Mouse (Mus musculus) bone marrow macrophage, adult 2 months (primary cell): ENCODE measurements around the gene Ccdc93. TPM values are rescaled to one million over a fixed set of nuclear protein-coding genes. Genes with fewer than 3 reads are reported as not detected.

Experiments used
- H3K27ac ChIP-seq: 2 replicates; pipeline ENCODE4 v1.5.1; 2012; ENCODE audit warnings: low read depth, low read length; ENCODE audit not compliant: insufficient read depth
- H3K4me1 ChIP-seq: 2 replicates; pipeline ENCODE4 v1.6.1; 2012; ENCODE audit warnings: low read length; ENCODE audit not compliant: control insufficient read depth, insufficient read depth
- H3K4me3 ChIP-seq: 2 replicates; pipeline ENCODE4 v1.5.1; 2012; ENCODE audit warnings: mild to moderate bottlenecking, low read length, moderate library complexity; ENCODE audit not compliant: insufficient read depth
- CTCF ChIP-seq: IDR thresholded peaks from 2 replicates; pipeline ENCODE4 v1.5.1; 2012; ENCODE audit warnings: low read depth, mild to moderate bottlenecking, low read length, moderate library complexity
- POLR2A ChIP-seq: IDR thresholded peaks from 2 replicates; pipeline ENCODE4 v1.6.1; 2012; ENCODE audit warnings: mild to moderate bottlenecking, low read depth, low read length, borderline replicate concordance
- polyA plus RNA-seq: library from polyadenylated mRNA; stranded (reverse); fragments of >200 nt; gene quantifications from 2 replicates; pipeline ENCODE4 v1.2.4, GENCODE M21; 2012; ENCODE audit not compliant: missing spikeins, insufficient read depth, insufficient read length

Ccdc93 gene
- polyA plus RNA-seq, 1 experiment = 30.1 TPM

GRCm38 (mm10) chr1:121510420-121511140 is 79.7 kb downstream of the Ccdc93 start:
- H3K4me3 ChIP-seq = no peak overlapping the region
- peaks cover 24% of the 10 kb centered on the region for H3K4me1 ChIP-seq
- TF ChIP-seq CTCF (no peak), POLR2A (no peak)
- H3K27ac ChIP-seq = no peak overlapping the region

GRCm38 (mm10) chr1:121511186-121511585 is 80.3 kb downstream of the Ccdc93 start:
- no peak for TF ChIP-seq CTCF
- TF ChIP-seq POLR2A = no peak
- Histone ChIP-seq H3K4me1 (peaks cover 24% of the 10 kb centered on the region), H3K4me3 (no peak overlapping the region), H3K27ac (no peak overlapping the region)

DNA sequence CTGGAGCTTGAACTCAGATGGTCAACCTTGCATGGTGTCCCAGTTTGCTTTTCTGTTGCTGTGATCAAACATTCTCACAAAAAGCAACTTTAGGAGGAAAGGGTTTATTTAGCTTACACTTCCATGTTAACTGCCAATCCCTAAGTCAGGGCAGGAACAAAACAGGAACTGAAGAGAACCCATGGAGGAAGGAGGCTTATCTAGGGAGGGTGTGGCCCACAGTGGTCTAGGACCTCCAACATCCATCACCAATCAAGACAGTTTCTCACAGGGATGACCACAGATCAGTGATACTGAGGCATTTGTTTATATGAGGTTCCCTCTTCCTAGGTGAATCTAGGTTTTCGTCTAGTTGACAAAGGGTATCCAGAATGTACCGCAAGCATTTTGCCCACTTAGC is 81.1 kb downstream of the Ccdc93 start:
- Histone ChIP-seq H3K4me1 (peaks cover 24% of the 10 kb centered on the region), H3K27ac (no peak overlapping the region), H3K4me3 (no peak overlapping the region)
- TF ChIP-seq CTCF (no peak), POLR2A (no peak)

- Histone ChIP-seq H3K4me1 (peaks cover 2% of the 10 kb centered on the region; the same call in 1 of the 2 replicates), H3K4me3 (no peak overlapping the region), H3K27ac (no peak overlapping the region)
- TF ChIP-seq CTCF (no peak), POLR2A (no peak)
These were observed 87.8 kb downstream of the Ccdc93 start for GRCm38 (mm10) chr1:121518609-121519008.

GRCm38 (mm10) chr1:121527061-121527460 is 96.2 kb downstream of the Ccdc93 start:
- Histone ChIP-seq H3K27ac (no peak overlapping the region), H3K4me1 (no peaks in the 10 kb centered on the region), H3K4me3 (no peak overlapping the region)
- TF ChIP-seq CTCF (no peak), POLR2A (no peak)

DNA sequence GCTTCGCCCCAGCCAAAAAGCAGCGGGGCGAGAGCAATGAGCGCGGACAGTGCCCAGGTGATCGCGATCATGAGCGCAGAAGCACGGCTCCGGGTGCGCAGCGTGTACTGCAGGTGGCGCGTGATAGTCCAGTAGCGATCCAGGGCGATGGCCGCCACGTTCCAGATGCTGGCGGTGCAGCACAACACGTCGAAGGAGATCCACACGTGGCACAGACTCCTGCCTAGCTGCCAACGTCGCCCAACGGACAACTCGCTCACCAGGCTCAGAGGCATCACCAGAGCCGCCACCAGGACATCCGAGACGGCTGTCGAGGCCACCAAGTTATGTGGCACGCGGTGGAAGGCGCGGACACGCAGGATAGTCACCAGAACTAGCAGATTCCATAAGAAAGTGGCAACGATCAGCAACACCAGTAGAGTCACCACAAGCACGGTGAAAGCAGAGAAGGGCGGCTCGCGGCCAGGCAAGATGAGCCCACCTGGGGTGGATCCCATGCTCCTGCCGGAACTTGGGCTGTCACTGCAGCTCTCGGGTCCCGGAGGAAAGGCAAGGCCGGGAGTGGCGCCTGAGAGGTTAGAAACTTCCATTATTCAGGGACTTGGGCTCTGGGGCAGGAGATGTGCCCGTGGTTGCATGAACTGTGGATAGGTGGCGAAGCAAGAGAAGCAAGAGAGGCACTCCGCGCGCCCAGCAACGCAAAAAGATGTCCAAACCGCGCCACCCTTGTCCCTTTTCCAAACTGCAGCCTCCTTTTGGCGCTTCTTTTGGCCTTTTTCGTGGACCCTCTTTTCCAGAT is 97.0 kb downstream of the Ccdc93 start:
- TF ChIP-seq CTCF = no peak
- no peak for TF ChIP-seq POLR2A
- H3K4me1 ChIP-seq = no peaks in the 10 kb centered on the region
- H3K4me3 ChIP-seq = no peak overlapping the region

DNA sequence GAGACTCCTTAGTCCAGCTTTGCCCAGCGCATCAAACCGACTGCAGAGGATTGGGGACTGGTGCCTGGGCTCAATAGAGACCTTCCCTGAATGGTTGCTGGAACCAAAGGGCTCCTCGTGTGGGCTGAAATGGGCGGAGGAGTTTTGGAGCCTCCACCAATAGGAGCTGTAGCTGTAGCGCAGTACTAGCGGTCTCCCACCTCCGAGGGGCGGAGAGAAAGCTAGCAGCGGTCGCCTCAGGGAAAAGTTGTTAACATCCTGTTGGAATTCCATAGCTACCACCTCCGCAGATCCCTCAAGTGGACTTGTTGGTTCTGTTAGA is 97.5 kb downstream of the Ccdc93 start, which contains the start of gene Htr5b:
TSS of gene Htr5b (minus strand) at position 67 of the 322 bp plus-strand sequence.
- TF ChIP-seq POLR2A = no peak
- H3K27ac ChIP-seq = no peak within 1 kb of the TSS
- no peaks in the 10 kb centered on the region for H3K4me1 ChIP-seq
- no peak within 1 kb of the TSS for H3K4me3 ChIP-seq

More for the DNA sequence above, 97.0 kb downstream of the Ccdc93 start:
- no peak overlapping the region for H3K27ac ChIP-seq

DNA sequence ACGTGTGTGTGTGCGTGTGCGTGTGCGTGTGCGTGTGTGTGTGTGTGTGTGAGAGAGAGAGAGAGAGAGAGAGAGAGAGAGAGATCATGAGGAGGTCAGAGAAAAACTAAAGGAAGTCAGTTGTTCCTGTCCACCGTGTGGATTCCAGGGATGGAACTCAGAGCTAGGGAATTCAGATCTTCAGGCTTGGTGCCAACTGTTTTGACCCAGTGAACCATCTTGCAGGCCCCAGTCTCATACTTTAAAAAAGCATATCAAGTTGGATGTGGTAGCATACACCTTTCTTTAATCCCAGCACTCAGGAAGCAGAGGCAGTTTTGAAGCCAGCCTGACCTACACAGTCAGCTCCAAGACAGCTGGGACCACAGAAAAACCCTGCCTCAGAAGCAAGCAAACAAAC is 98.4 kb downstream of the Ccdc93 start:
- Histone ChIP-seq H3K27ac (no peak overlapping the region), H3K4me1 (no peaks in the 10 kb centered on the region), H3K4me3 (no peak overlapping the region)
- TF ChIP-seq POLR2A = no peak
- no peak for TF ChIP-seq CTCF

GRCm38 (mm10) chr1:121531439-121531838 is 100.6 kb downstream of the Ccdc93 start:
- TF ChIP-seq CTCF (no peak), POLR2A (no peak)
- no peak overlapping the region for H3K27ac ChIP-seq
- no peaks in the 10 kb centered on the region for H3K4me1 ChIP-seq
- H3K4me3 ChIP-seq = no peak overlapping the region

GRCm38 (mm10) chr1:121540361-121540760 is 109.5 kb downstream of the Ccdc93 start:
- no peaks in the 10 kb centered on the region for H3K4me1 ChIP-seq
- H3K4me3 ChIP-seq = no peak overlapping the region
- TF ChIP-seq CTCF (no peak), POLR2A (no peak)
- no peak overlapping the region for H3K27ac ChIP-seq

DNA sequence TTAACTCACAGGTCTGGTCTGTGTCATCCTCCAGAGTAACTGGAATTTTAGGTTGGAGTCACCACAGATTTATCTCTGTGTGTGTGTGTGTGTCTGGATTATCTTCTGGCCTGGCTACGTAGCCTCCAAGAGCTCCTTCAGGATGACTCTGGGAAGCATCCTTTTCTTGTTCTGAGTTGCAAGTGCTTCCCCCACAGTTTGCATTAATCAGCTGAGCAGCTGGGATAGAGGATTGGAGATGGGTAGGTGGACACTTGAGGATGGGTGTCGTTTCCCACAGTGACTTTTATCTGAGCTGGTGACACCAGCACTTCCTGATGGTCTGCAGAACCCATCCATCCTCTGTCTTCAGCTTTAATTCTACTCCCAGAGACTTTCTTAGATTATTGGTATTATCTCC is 116.0 kb downstream of the Ccdc93 start:
- Histone ChIP-seq H3K27ac (no peak overlapping the region), H3K4me1 (no peaks in the 10 kb centered on the region), H3K4me3 (no peak overlapping the region)
- TF ChIP-seq POLR2A (no peak), CTCF (no peak)
